Mouse (Mus musculus) ES-Bruce4 (cell line): ENCODE data around the gene Ang4. TPM values are rescaled to one million over a fixed set of nuclear protein-coding genes. Genes with fewer than 3 reads are reported as not detected.
"Not testable (repeated sequence)": the region's sequence is repeated elsewhere in the genome, so short reads cannot be mapped to it uniquely, and the experiment has no call there.

Source experiments
- H3K27ac ChIP-seq: 2 replicates; pipeline ENCODE4 v1.5.1; 2012; ENCODE audit warnings: low read length, inconsistent platforms; ENCODE audit not compliant: insufficient read depth
- H3K27me3 ChIP-seq: 2 replicates; pipeline ENCODE4 v1.6.1; 2012; ENCODE audit warnings: mild to moderate bottlenecking, low read length, inconsistent platforms; ENCODE audit not compliant: control insufficient read depth, poor library complexity, insufficient read depth, severe bottlenecking
- H3K36me3 ChIP-seq: 2 replicates; pipeline ENCODE4 v1.6.1; 2012; ENCODE audit warnings: inconsistent platforms, mild to moderate bottlenecking, low read length, moderate library complexity; ENCODE audit not compliant: control insufficient read depth, poor library complexity, insufficient read depth, severe bottlenecking
- H3K4me1 ChIP-seq: one replicate; pipeline ENCODE4 v1.8.1; 2011; ENCODE audit warnings: low read length; ENCODE audit not compliant: control insufficient read depth, insufficient read depth
- H3K4me3 ChIP-seq: 2 replicates; pipeline ENCODE4 v1.5.1; 2011; ENCODE audit warnings: low read depth, mild to moderate bottlenecking, low read length
- H3K9ac ChIP-seq: 2 replicates; pipeline ENCODE4 v1.6.1; 2012; ENCODE audit warnings: low read depth, mild to moderate bottlenecking, inconsistent platforms; ENCODE audit not compliant: poor library complexity, severe bottlenecking
- H3K9me3 ChIP-seq: replicated peaks from 2 replicates; pipeline ENCODE4 v1.6.1; 2012; ENCODE audit warnings: mild to moderate bottlenecking, low read length, inconsistent platforms; ENCODE audit not compliant: control insufficient read depth, poor library complexity, insufficient read depth, severe bottlenecking
- CTCF ChIP-seq: IDR thresholded peaks from one replicate; pipeline ENCODE4 v1.8.1; 2011; ENCODE audit warnings: low read depth, low read length
- EP300 ChIP-seq: IDR thresholded peaks from 2 replicates; pipeline ENCODE4 v1.6.1; 2011; ENCODE audit warnings: low read depth, low read length; ENCODE audit not compliant: insufficient read depth
- POLR2A ChIP-seq: IDR thresholded peaks from one replicate; pipeline ENCODE4 v1.8.1; 2011; ENCODE audit warnings: low read length; ENCODE audit not compliant: insufficient read depth
- polyA plus RNA-seq: library from polyadenylated mRNA; stranded (reverse); fragments of >200 nt; gene quantifications from 2 replicates; pipeline ENCODE4 v1.2.4, GENCODE M21; 2011; ENCODE audit warnings: low read depth; ENCODE audit not compliant: missing spikeins, insufficient read depth, insufficient read length

The Ang4 gene
- polyA plus RNA-seq, 1 experiment, result not detected

DNA sequence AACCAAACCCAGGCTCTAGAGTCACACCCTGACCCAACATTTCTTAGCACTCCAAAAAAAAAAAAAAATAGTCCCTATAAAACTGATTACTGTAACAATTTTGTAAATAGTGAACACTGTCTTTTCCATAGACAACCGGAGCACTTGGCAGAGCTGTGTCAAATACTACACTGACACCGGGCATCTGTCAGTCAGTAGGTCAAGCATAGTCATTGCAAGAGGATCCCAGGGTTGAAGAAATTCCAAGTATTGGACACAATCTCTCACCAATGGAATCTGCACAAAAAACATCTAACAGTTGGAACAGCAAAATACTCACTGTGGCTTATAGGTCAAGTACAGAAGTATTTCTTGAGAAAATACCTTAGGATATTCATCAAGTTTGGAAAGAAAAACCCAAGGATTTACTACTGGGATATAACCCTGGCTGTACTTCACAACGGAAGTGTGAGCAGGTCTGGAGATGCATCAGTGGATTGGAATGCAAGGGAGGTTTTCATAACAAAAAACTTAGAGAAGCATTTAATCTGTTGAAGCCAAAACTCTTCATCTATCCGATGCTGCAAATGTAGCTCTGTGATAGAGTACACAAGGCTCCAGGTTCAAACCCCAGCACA lies 5.6 kb upstream of the Ang4 start:
- TF ChIP-seq POLR2A (no peak), CTCF (no peak), EP300 (no peak)
- Histone ChIP-seq H3K9ac (no peak overlapping the region), H3K4me3 (no peak overlapping the region), H3K27me3 (no peaks in the 10 kb centered on the region), H3K27ac (no peak overlapping the region), H3K9me3 (no peaks in the 10 kb centered on the region), H3K36me3 (no peaks in the 10 kb centered on the region), H3K4me1 (no peaks in the 10 kb centered on the region)

- Histone ChIP-seq H3K9ac (no peak overlapping the region), H3K4me3 (no peak overlapping the region), H3K9me3 (no peaks in the 10 kb centered on the region), H3K4me1 (no peaks in the 10 kb centered on the region), H3K27ac (no peak overlapping the region), H3K36me3 (no peaks in the 10 kb centered on the region), H3K27me3 (no peaks in the 10 kb centered on the region)
- no peak for TF ChIP-seq CTCF
- no peak for TF ChIP-seq EP300
- no peak for TF ChIP-seq POLR2A
Measured at GRCm38 (mm10) chr14:51777791-51778190, 4.4 kb upstream of the Ang4 start.

- H3K9me3 ChIP-seq, H3K9ac ChIP-seq, H3K27me3 ChIP-seq, H3K4me3 ChIP-seq, H3K4me1 ChIP-seq, H3K27ac ChIP-seq, H3K36me3 ChIP-seq: not testable (repeated sequence)
Measured at GRCm38 (mm10) chr14:51771378-51771777, 2.0 kb downstream of the Ang4 start.

GRCm38 (mm10) chr14:51755944-51756343 lies 17.4 kb downstream of the Ang4 start:
- Histone ChIP-seq H3K4me3 (no peak overlapping the region), H3K9me3 (no peaks in the 10 kb centered on the region), H3K36me3 (no peaks in the 10 kb centered on the region), H3K9ac (no peak overlapping the region), H3K27me3 (no peaks in the 10 kb centered on the region), H3K27ac (no peak overlapping the region), H3K4me1 (no peaks in the 10 kb centered on the region)
- TF ChIP-seq POLR2A, result no peak

- Histone ChIP-seq H3K4me1 (no peaks in the 10 kb centered on the region), H3K27ac (no peak overlapping the region), H3K4me3 (peak overlapping the region; percentile 34), H3K27me3 (peaks cover 3% of the 10 kb centered on the region; the same call in 1 of the 2 replicates), H3K9me3 (no peaks in the 10 kb centered on the region), H3K9ac (peak overlapping the region; percentile 6; the same call in 1 of the 2 replicates), H3K36me3 (no peaks in the 10 kb centered on the region)
- no peak for TF ChIP-seq POLR2A
- no peak for TF ChIP-seq EP300
- no peak for TF ChIP-seq CTCF
Measured at GRCm38 (mm10) chr14:51740347-51741170, 32.8 kb downstream of the Ang4 start.

GRCm38 (mm10) chr14:51739150-51739993 lies 34.0 kb downstream of the Ang4 start:
- no peak overlapping the region for H3K9ac ChIP-seq
- no peaks in the 10 kb centered on the region for H3K36me3 ChIP-seq
- no peaks in the 10 kb centered on the region for H3K4me1 ChIP-seq
- H3K4me3 ChIP-seq, result peak overlapping the region; percentile 22; the same call in 1 of the 2 replicates
- TF ChIP-seq EP300, result no peak
- TF ChIP-seq POLR2A, result no peak
- TF ChIP-seq CTCF, result no peak
- H3K9me3 ChIP-seq, result no peaks in the 10 kb centered on the region
- H3K27me3 ChIP-seq, result peaks cover 3% of the 10 kb centered on the region; the same call in 1 of the 2 replicates
- no peak overlapping the region for H3K27ac ChIP-seq
